Mouse (Mus musculus) hematopoietic stem cell, adult 5-6 weeks (primary cell): ENCODE results near the gene Zfp995. TPM values are rescaled to one million over a fixed set of nuclear protein-coding genes. Genes with fewer than 3 reads are reported as not detected.
"Not testable (repeated sequence)": the region's sequence is repeated elsewhere in the genome, so short reads cannot be mapped to it uniquely, and the experiment has no call there.

Source experiments
- ATAC-seq, 2 experiments: fragments of 125-278 bp in 1 of 2; replicated peaks in 1 of 2; 2 replicates each; pipeline ENCODE4 v1.8.0; 2016 to 2017; ENCODE audit warnings: inconsistent platforms in 2 of 2, mild to moderate bottlenecking in 2 of 2, moderate number of reproducible peaks in 2 of 2, low read depth in 1 of 2, moderate TSS enrichment in 1 of 2; ENCODE audit not compliant: low FRiP score in 2 of 2, poor library complexity in 2 of 2, severe bottlenecking in 2 of 2, insufficient read depth in 1 of 2, low TSS enrichment in 1 of 2
- total RNA-seq: library from RNA; stranded (forward); fragments of 172-1452, 232-1000 nt; gene quantifications from 2 replicates; pipeline ENCODE4 v1.2.3, GENCODE M21; 2017

The Zfp995 gene
- 3.4 and 6.3 TPM in 2 replicates for total RNA-seq

DNA sequence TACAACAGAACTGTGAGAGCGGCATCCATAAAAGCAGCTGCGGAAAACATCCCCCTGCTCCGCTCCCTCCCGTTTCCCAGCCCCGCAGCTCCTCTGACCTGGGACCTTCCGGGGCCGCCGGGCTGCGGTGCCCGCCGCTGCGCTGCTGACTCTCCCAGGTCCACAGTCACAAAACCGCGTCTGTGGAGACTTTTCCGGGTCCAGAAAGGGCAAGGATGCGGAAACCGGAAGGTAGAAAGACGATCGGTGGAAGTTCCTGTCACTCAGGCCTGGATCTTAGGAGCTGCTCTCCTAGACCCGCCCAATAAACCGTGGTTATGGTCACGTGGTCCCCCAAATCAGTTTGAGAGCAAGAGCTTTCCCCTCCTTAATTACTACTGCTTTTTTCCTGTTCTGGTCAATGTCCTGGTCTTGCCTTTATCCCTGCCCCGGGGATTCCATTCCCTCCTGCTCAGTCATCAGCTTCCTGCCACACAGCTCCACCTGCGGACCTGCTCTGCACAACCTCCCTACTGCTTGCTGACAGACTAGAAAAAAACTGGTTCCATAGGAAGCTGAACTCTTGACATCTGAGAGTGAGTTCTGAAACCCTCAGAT lies at the start of gene Zfp995:
TSS of gene Zfp995 (minus strand) at position 471 of the 597 bp plus-strand sequence.
- peak; percentile 94 to 95 for ATAC-seq

DNA sequence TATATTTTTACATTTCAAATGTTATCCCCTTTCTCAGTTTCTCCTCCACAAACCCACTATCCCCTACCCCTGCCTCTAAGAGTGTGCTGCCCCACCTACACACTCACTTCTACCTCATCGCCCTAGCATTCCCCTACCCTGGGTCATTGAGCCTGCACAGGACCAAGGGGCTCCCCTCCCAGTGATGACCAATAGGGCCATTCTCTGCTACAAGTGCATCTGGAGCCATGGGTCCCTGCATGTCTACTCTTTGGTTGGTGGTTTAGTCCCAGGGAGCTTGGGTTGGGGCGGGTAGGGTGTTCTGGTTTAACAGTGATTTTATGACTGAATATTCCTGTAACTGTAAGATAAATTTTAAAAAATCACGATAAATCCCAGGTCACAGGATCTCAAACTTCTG lies 687 bp downstream of the Zfp995 start:
- ATAC-seq = no peak; a peak in 1 of 4 replicates

DNA sequence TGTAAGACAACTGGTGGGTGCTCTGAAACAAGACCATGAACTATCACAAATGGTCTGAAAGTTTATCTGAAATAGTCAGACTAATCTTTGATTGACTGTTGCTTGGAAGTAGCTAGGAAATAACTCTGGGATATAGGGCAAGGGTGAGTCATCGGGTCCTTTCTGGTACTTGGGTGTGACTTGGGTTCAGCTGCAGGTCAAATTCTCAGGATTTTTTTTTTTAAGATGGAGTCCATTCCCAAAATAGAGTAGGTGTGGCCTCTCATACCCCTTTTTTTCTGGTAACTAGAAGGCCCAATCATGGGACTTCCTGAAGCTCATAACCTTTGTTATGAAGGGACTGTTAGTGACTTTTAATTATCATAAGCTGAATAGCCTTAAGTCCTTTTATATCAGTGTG lies 38.5 kb downstream of the Zfp995 start:
- ATAC-seq = no peak

DNA sequence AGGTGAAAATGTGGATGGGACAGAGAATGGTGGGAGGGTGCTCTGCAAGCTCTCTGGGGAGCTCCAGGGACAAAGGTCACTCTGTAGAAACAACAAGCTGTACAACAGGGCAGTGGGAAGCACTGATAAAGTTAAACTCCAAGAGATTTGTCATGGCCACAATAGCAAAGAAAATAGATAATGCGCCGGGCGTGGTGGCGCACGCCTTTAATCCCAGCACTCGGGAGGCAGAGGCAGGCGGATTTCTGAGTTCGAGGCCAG lies 63.5 kb downstream of the Zfp995 start:
- ATAC-seq = not testable (repeated sequence)

DNA sequence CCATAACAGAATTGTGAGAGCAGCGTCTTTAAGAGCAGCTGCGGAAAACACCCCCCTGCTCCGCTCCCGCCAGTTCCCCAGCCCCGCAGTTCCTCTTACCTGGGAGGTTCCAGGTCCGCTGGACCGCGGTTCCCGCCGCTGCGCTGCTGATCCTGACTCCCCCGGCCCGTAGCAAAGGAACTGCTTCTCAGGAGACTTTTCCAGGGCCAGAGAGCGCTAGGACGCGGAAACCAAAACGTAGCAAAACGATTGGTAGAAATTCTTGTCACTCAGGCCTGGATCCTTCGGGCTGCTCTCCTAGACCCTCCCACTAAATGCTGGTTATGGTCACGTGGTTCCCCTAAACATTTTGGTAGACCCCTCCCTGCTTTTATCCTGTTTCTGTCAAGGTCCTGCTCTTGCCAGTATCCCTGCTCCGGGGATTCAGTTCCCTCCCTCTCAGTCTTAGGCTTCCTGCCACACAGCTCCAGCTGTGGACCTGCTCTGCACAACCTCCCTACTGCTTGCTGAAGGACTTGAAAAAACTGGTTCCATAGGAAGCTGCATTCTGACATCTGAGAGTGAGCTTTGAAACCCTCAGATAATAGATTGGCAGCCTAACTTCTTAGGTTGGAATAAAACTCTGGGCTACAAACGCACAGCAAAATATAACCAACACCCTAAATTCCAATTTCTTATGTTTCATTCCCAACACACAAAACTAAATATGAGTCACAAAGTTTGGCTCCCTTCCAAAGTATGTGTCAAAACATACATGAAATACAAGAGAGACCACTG lies 64.0 kb downstream of the Zfp995 start, which contains the start of gene Zfp820:
TSS of gene Zfp820 (minus strand) at position 228 of the 777 bp plus-strand sequence.
- peak; percentile 93 to 94 for ATAC-seq

DNA sequence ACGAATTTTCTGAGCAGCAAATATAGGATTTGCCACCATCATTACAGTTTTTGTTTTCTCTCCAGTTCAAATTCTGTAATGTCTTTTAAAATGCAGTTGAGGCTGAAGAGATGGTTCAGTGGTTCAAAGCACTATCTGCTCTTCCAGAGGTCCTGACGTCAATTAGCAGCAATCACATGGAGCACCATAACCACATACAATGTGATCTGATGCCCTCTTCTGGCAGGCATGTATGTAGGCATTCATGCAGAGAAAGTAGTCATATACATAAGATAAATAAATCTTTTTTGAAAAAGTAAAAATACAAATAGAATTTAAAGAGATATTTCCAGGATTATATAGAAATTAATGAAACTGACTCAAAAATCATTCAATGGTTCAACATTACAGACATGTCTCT lies 71.2 kb downstream of the Zfp995 start:
- no peak; a peak in 1 of 4 replicates for ATAC-seq

Other genes with a start within 250 kb of the Zfp995 start
- gene Gm10226, start 218.1 kb downstream of the Zfp995 start, total RNA-seq = 11.2 TPM in 1 of 2 replicates, not detected in the other
- gene Zfp760, start 202.2 kb downstream of the Zfp995 start, total RNA-seq = 11.5 and 16.9 TPM in 2 replicates
- gene Zfp229, start 179.1 kb downstream of the Zfp995 start, total RNA-seq = 8.8 and 10.1 TPM in 2 replicates
- gene Zfp820, start 64.2 kb downstream of the Zfp995 start, total RNA-seq = 11.9 and 13.0 TPM in 2 replicates
- 26.0 and 33.2 TPM in 2 replicates for gene Zfp942, start 52.5 kb upstream of the Zfp995 start, total RNA-seq
- gene Zfp943, start 52.6 kb upstream of the Zfp995 start, total RNA-seq = 32.0 and 40.0 TPM in 2 replicates